Mouse (Mus musculus): ENCODE data around the gene Krt6a. TPM values are rescaled to one million over a fixed set of nuclear protein-coding genes. Genes with fewer than 3 reads are reported as not detected.

Krt6a gene
- total RNA-seq (2014; rRNA removed), result not detected in 2 replicates
- not detected in 2 replicates for polyA plus RNA-seq (2015; fragmentation: Nextera tagmentation; extraction: Ambion mirVana)

- 87% methylated on average over 5 of the region's 5 CpGs for WGBS
- Histone ChIP-seq H3K4me3 (ENCODE audit: low read depth, low read length) (no peak within 1 kb of the TSS), H3K36me3 (ENCODE audit: insufficient read depth) (no peaks in the 10 kb centered on the region), H3K27me3 (ENCODE audit: insufficient read depth, low read length) (no peaks in the 10 kb centered on the region), H3K4me1 (ENCODE audit: insufficient read depth) (no peaks in the 10 kb centered on the region), H3K27ac (ENCODE audit: low read depth, low read length) (no peak within 1 kb of the TSS), H3K9ac (no peak within 1 kb of the TSS), H3K9me3 (ENCODE audit: low read length) (no peaks in the 10 kb centered on the region), H3K4me2 (ENCODE audit: low read depth) (no peak within 1 kb of the TSS)
- no peak for DNase-seq
- TF ChIP-seq CTCF (IDR thresholded peaks at IDR 0.05; ENCODE audit: low read depth), result no peak
- ATAC-seq, result no peak
These were observed at the start of gene Krt6a for GRCm38 (mm10) chr15:101694207-101694606. TSS of gene Krt6a (minus strand) at chr15:101694307.

- no peak for ATAC-seq
- Histone ChIP-seq H3K27me3 (ENCODE audit: insufficient read depth, low read length) (no peaks in the 10 kb centered on the region), H3K9ac (no peak within 1 kb of the TSS), H3K4me1 (ENCODE audit: insufficient read depth) (no peaks in the 10 kb centered on the region), H3K27ac (ENCODE audit: low read depth, low read length) (no peak within 1 kb of the TSS), H3K4me2 (ENCODE audit: low read depth) (no peak within 1 kb of the TSS), H3K4me3 (ENCODE audit: low read depth, low read length) (no peak within 1 kb of the TSS), H3K9me3 (ENCODE audit: low read length) (no peaks in the 10 kb centered on the region), H3K36me3 (ENCODE audit: insufficient read depth) (no peaks in the 10 kb centered on the region)
- TF ChIP-seq CTCF (IDR thresholded peaks at IDR 0.05; ENCODE audit: low read depth), result no peak
- no peak for DNase-seq
- 57% methylated on average over 14 of the region's 14 CpGs for WGBS
These were observed 48.6 kb upstream of the Krt6a start, which contains the start of gene Krt71 for GRCm38 (mm10) chr15:101742711-101743110. TSS of gene Krt71 (minus strand) at chr15:101743109.

GRCm38 (mm10) chr15:101737786-101738185, 43.7 kb upstream of the Krt6a start:
- Histone ChIP-seq H3K36me3 (ENCODE audit: insufficient read depth) (no peaks in the 10 kb centered on the region), H3K9me3 (ENCODE audit: low read length) (no peaks in the 10 kb centered on the region), H3K4me1 (ENCODE audit: insufficient read depth) (no peaks in the 10 kb centered on the region), H3K27ac (ENCODE audit: low read depth, low read length) (no peak overlapping the region), H3K4me3 (ENCODE audit: low read depth, low read length) (no peak overlapping the region), H3K9ac (no peak overlapping the region), H3K4me2 (ENCODE audit: low read depth) (no peak overlapping the region), H3K27me3 (ENCODE audit: insufficient read depth, low read length) (no peaks in the 10 kb centered on the region)
- WGBS, result 74% methylated on average over 7 of the region's 7 CpGs
- DNase-seq (no peak), ATAC-seq (no peak)
- TF ChIP-seq CTCF (IDR thresholded peaks at IDR 0.05; ENCODE audit: low read depth), result no peak

DNA sequence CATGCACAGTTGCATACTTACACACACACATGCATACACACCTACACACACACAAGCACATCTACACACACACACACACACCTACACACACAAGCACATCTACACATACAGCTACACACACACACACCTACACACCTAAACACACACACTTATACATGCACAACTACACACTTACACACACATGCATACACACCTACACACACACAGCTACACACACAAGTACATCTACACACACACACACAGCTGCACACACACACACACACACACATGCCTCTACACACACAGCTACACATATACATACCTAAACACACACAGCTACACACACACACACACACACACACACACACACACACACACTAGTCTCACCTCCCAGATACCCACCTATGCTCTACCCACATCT, 36.5 kb upstream of the Krt6a start:
- ATAC-seq (no peak), DNase-seq (no peak)
- no peaks in the 10 kb centered on the region for H3K36me3 ChIP-seq (ENCODE audit: insufficient read depth)
- H3K9ac ChIP-seq, result no peak overlapping the region
- no peaks in the 10 kb centered on the region for H3K4me1 ChIP-seq (ENCODE audit: insufficient read depth)
- TF ChIP-seq CTCF (IDR thresholded peaks at IDR 0.05; ENCODE audit: low read depth), result no peak
- H3K9me3 ChIP-seq (ENCODE audit: low read length), result no peaks in the 10 kb centered on the region
- no peaks in the 10 kb centered on the region for H3K27me3 ChIP-seq (ENCODE audit: insufficient read depth, low read length)
- H3K4me2 ChIP-seq (ENCODE audit: low read depth), result no peak overlapping the region
- H3K27ac ChIP-seq (ENCODE audit: low read depth, low read length), result no peak overlapping the region
- H3K4me3 ChIP-seq (ENCODE audit: low read depth, low read length), result no peak overlapping the region

DNA sequence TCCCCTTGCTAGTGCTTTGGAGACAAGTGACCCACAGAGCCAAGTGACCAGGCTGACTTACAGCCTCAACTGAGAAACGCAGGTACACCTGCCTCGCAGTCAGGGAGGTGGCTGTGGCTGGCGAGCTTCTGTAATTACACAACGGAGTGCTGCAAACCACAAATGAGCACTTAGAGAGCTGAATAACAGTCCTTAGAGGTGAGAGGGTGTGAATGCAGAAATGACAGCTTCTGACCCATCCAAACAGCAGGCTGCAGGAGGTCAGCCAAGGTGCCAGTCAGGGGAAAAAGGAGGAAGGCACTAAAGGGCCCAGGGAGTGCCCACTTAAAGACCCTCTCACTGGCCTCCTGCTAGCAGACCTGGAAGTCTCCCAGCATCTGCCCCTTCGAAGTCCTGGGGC, 30.6 kb upstream of the Krt6a start:
- Histone ChIP-seq H3K4me1 (ENCODE audit: insufficient read depth) (no peaks in the 10 kb centered on the region), H3K27me3 (ENCODE audit: insufficient read depth, low read length) (no peaks in the 10 kb centered on the region), H3K36me3 (ENCODE audit: insufficient read depth) (no peaks in the 10 kb centered on the region), H3K9ac (no peak overlapping the region), H3K4me3 (ENCODE audit: low read depth, low read length) (no peak overlapping the region), H3K27ac (ENCODE audit: low read depth, low read length) (no peak overlapping the region), H3K9me3 (ENCODE audit: low read length) (no peaks in the 10 kb centered on the region), H3K4me2 (ENCODE audit: low read depth) (no peak overlapping the region)
- no peak for TF ChIP-seq CTCF (IDR thresholded peaks at IDR 0.05; ENCODE audit: low read depth)
- 56% methylated on average over 5 of the region's 5 CpGs for WGBS
- no peak for DNase-seq
- ATAC-seq, result no peak

GRCm38 (mm10) chr15:101715831-101716230, 21.7 kb upstream of the Krt6a start:
- Histone ChIP-seq H3K36me3 (ENCODE audit: insufficient read depth) (no peaks in the 10 kb centered on the region), H3K4me1 (ENCODE audit: insufficient read depth) (no peaks in the 10 kb centered on the region), H3K27me3 (ENCODE audit: insufficient read depth, low read length) (no peaks in the 10 kb centered on the region), H3K4me2 (ENCODE audit: low read depth) (no peak overlapping the region), H3K4me3 (ENCODE audit: low read depth, low read length) (no peak overlapping the region), H3K27ac (ENCODE audit: low read depth, low read length) (no peak overlapping the region), H3K9me3 (ENCODE audit: low read length) (no peaks in the 10 kb centered on the region), H3K9ac (no peak overlapping the region)
- no peak for ATAC-seq
- WGBS, result 64% methylated on average over 3 of the region's 3 CpGs
- no peak for DNase-seq
- no peak for TF ChIP-seq CTCF (IDR thresholded peaks at IDR 0.05; ENCODE audit: low read depth)

GRCm38 (mm10) chr15:101714356-101714755, 20.2 kb upstream of the Krt6a start:
- Histone ChIP-seq H3K27ac (ENCODE audit: low read depth, low read length) (no peak overlapping the region), H3K4me3 (ENCODE audit: low read depth, low read length) (no peak overlapping the region), H3K4me2 (ENCODE audit: low read depth) (no peak overlapping the region), H3K9ac (no peak overlapping the region), H3K9me3 (ENCODE audit: low read length) (no peaks in the 10 kb centered on the region), H3K36me3 (ENCODE audit: insufficient read depth) (no peaks in the 10 kb centered on the region), H3K4me1 (ENCODE audit: insufficient read depth) (no peaks in the 10 kb centered on the region), H3K27me3 (ENCODE audit: insufficient read depth, low read length) (no peaks in the 10 kb centered on the region)
- ATAC-seq (no peak), DNase-seq (no peak)
- WGBS, result 90% methylated on average over 5 of the region's 5 CpGs
- TF ChIP-seq CTCF (IDR thresholded peaks at IDR 0.05; ENCODE audit: low read depth), result no peak

DNA sequence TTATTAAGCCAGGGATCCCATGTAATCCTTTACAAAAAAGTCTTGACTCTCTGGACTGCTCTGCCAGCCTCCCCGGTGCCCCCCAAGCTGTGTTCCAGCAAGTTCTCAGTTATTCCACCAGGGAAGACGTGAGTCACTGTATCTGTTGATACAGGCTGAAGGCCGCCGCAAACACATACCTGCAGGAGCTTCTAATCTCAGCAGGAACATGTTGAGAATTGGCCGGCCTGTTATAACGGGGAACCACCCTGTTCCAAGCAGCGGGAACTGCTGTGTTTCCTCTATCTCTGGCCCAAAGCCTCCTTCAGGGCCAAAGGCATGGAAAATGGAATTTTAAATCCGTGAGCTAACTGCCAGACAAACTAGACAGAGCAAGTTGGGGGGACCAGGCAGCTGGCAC, 19.6 kb upstream of the Krt6a start:
- ATAC-seq, result no peak
- Histone ChIP-seq H3K4me2 (ENCODE audit: low read depth) (no peak overlapping the region), H3K9ac (no peak overlapping the region), H3K27ac (ENCODE audit: low read depth, low read length) (no peak overlapping the region), H3K36me3 (ENCODE audit: insufficient read depth) (no peaks in the 10 kb centered on the region), H3K4me1 (ENCODE audit: insufficient read depth) (no peaks in the 10 kb centered on the region), H3K27me3 (ENCODE audit: insufficient read depth, low read length) (no peaks in the 10 kb centered on the region), H3K4me3 (ENCODE audit: low read depth, low read length) (no peak overlapping the region), H3K9me3 (ENCODE audit: low read length) (no peaks in the 10 kb centered on the region)
- DNase-seq, result no peak
- TF ChIP-seq CTCF (IDR thresholded peaks at IDR 0.05; ENCODE audit: low read depth), result no peak
- WGBS, result 64% methylated on average over 8 of the region's 8 CpGs
